Mouse (Mus musculus) limb, embryonic 15.5 days (tissue): ENCODE measurements around the gene Appl1. TPM values are rescaled to one million over a fixed set of nuclear protein-coding genes. Genes with fewer than 3 reads are reported as not detected.

Experiments
- ATAC-seq: fragments of 200-750 bp; cut with Nextera tagmentation; 2 replicates; pipeline ENCODE4 v1.8.0; 2017; ENCODE audit warnings: low read depth, moderate TSS enrichment; ENCODE audit not compliant: insufficient number of reproducible peaks, low FRiP score, low TSS enrichment
- H3K27ac ChIP-seq: fragments of 300-500 bp; sonication (generic); 2 replicates; pipeline ENCODE4 v1.5.1; 2015; ENCODE audit warnings: moderate library complexity, mild to moderate bottlenecking, inconsistent platforms
- H3K27me3 ChIP-seq: fragments of 300-500 bp; sonication (generic); 2 replicates; pipeline ENCODE4 v1.6.1; 2015; ENCODE audit warnings: inconsistent platforms
- H3K36me3 ChIP-seq: fragments of 300-500 bp; sonication (generic); 2 replicates; pipeline ENCODE4 v1.6.1; 2015; ENCODE audit warnings: inconsistent platforms
- H3K4me1 ChIP-seq: fragments of 300-500 bp; sonication (generic); 2 replicates; pipeline ENCODE4 v1.6.1; 2015; ENCODE audit warnings: inconsistent platforms
- H3K4me2 ChIP-seq: fragments of 300-500 bp; sonication (generic); 2 replicates; pipeline ENCODE4 v1.6.1; 2015; ENCODE audit warnings: mild to moderate bottlenecking, inconsistent platforms
- H3K4me3 ChIP-seq: fragments of 300-500 bp; sonication (generic); 2 replicates; pipeline ENCODE4 v1.5.1; 2015; ENCODE audit warnings: mild to moderate bottlenecking, inconsistent platforms
- H3K9ac ChIP-seq: fragments of 300-500 bp; sonication (generic); 2 replicates; pipeline ENCODE4 v1.6.1; 2015; ENCODE audit warnings: inconsistent platforms
- H3K9me3 ChIP-seq: fragments of 300-500 bp; sonication (generic); 2 replicates; pipeline ENCODE4 v1.6.1; 2016; ENCODE audit warnings: inconsistent platforms
- WGBS: fragments of 180-500 bp; shearing (Covaris S2); methylation state at CpG from one replicate; pipeline ENCODE4 v1.1.7; 2015; 5-methylcytosine and 5-hydroxymethylcytosine counted together
- polyA plus RNA-seq: library from polyadenylated mRNA; unstranded; fragments of >200 nt; fragmentation: Nextera tagmentation; extraction: Ambion mirVana; gene quantifications from 2 replicates; pipeline ENCODE4 v1.2.1, GENCODE M21; 2015

The Appl1 gene
- polyA plus RNA-seq, 1 experiment from 2014 or later = 58.6 TPM

- WGBS = 63% methylated on average over 2 of the region's 2 CpGs
Observed at GRCm38 (mm10) chr14:26899490-26899889, 71.5 kb downstream of the Appl1 start.

GRCm38 (mm10) chr14:26894392-26894791, 76.6 kb downstream of the Appl1 start, which contains the start of gene Asb14:
Gene Asb14, plus strand, starts transcription at chr14:26894557.
- no peaks in the 10 kb centered on the region for H3K36me3 ChIP-seq
- H3K9me3 ChIP-seq = no peaks in the 10 kb centered on the region
- H3K4me2 ChIP-seq = no peak within 1 kb of the TSS
- no peak for ATAC-seq
- H3K9ac ChIP-seq = no peak within 1 kb of the TSS
- WGBS = 88% methylated on average over 4 of the region's 4 CpGs
- no peaks in the 10 kb centered on the region for H3K27me3 ChIP-seq
- no peak within 1 kb of the TSS for H3K4me3 ChIP-seq
- H3K27ac ChIP-seq = no peak within 1 kb of the TSS
- H3K4me1 ChIP-seq = no peaks in the 10 kb centered on the region

More at GRCm38 (mm10) chr14:26899490-26899889, 71.5 kb downstream of the Appl1 start:
- H3K9me3 ChIP-seq = no peaks in the 10 kb centered on the region
- H3K9ac ChIP-seq = no peak overlapping the region
- H3K36me3 ChIP-seq = no peaks in the 10 kb centered on the region
- no peaks in the 10 kb centered on the region for H3K27me3 ChIP-seq
- no peaks in the 10 kb centered on the region for H3K4me1 ChIP-seq
- no peak overlapping the region for H3K4me2 ChIP-seq
- H3K4me3 ChIP-seq = no peak overlapping the region
- no peak for ATAC-seq
- no peak overlapping the region for H3K27ac ChIP-seq

GRCm38 (mm10) chr14:26890777-26891176, 80.3 kb downstream of the Appl1 start:
- H3K4me2 ChIP-seq = no peak overlapping the region
- ATAC-seq = no peak
- H3K4me3 ChIP-seq = no peak overlapping the region
- H3K9me3 ChIP-seq = no peaks in the 10 kb centered on the region
- H3K36me3 ChIP-seq = no peaks in the 10 kb centered on the region
- H3K4me1 ChIP-seq = no peaks in the 10 kb centered on the region
- H3K9ac ChIP-seq = no peak overlapping the region
- 91% methylated on average over 3 of the region's 3 CpGs for WGBS
- no peak overlapping the region for H3K27ac ChIP-seq
- H3K27me3 ChIP-seq = no peaks in the 10 kb centered on the region

DNA sequence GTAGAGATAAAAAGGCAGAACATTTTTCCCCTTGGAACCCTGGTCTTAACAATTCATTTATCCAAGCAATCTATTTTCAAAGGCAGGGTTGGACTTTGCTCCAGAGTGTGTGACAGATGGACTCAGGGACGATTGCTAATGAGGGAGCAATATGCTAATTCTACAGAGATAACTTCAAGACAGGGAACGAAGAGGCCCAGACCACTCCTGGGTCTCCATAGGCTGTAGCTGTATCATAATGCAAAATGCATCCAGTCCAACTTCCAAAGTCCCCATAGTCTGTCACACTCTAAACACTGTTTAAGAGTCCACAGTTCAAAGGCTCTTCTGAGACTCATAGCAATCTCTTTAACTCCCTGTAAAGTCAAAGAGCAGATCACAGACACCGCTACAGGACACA, 83.8 kb downstream of the Appl1 start:
- no peaks in the 10 kb centered on the region for H3K4me1 ChIP-seq
- H3K9me3 ChIP-seq = no peaks in the 10 kb centered on the region
- WGBS = 68% methylated on average over 3 of the region's 3 CpGs
- H3K36me3 ChIP-seq = no peaks in the 10 kb centered on the region
- H3K27me3 ChIP-seq = no peaks in the 10 kb centered on the region
- no peak for ATAC-seq
- H3K4me3 ChIP-seq = no peak overlapping the region
- no peak overlapping the region for H3K27ac ChIP-seq
- no peak overlapping the region for H3K9ac ChIP-seq
- H3K4me2 ChIP-seq = no peak overlapping the region

DNA sequence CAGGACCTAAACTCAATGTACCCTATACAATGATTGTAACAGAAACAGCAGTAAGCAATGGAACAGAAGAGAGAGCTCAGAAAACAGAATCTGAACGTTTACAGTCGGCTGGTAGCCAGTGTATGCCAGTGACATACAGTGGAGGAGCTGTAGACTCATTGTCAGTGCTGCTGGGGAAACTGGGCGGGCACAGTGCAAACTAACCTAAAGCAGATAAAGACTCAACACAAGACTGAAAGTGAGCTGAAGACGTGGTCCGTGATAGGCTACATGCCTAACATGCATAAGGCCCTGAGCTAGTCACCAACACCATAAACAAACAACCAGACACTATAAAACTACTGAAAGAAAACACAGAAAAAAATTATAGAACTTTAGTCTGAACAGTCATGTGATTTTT, 89.3 kb downstream of the Appl1 start:
- Histone ChIP-seq H3K4me2 (no peak overlapping the region), H3K9ac (no peak overlapping the region), H3K27ac (no peak overlapping the region), H3K9me3 (no peaks in the 10 kb centered on the region), H3K4me1 (no peaks in the 10 kb centered on the region), H3K4me3 (no peak overlapping the region), H3K36me3 (no peaks in the 10 kb centered on the region), H3K27me3 (no peaks in the 10 kb centered on the region)
- ATAC-seq = no peak
- WGBS = 75% methylated on average over 5 of the region's 5 CpGs

- no peak overlapping the region for H3K4me3 ChIP-seq
- no peaks in the 10 kb centered on the region for H3K36me3 ChIP-seq
- H3K4me2 ChIP-seq = no peak overlapping the region
- no peaks in the 10 kb centered on the region for H3K27me3 ChIP-seq
- H3K9ac ChIP-seq = no peak overlapping the region
- no peak for ATAC-seq
- no peaks in the 10 kb centered on the region for H3K4me1 ChIP-seq
- no peak overlapping the region for H3K27ac ChIP-seq
- H3K9me3 ChIP-seq = no peaks in the 10 kb centered on the region
- 76% methylated on average over 2 of the region's 2 CpGs for WGBS
Observed at GRCm38 (mm10) chr14:26879976-26880375, 91.1 kb downstream of the Appl1 start.

DNA sequence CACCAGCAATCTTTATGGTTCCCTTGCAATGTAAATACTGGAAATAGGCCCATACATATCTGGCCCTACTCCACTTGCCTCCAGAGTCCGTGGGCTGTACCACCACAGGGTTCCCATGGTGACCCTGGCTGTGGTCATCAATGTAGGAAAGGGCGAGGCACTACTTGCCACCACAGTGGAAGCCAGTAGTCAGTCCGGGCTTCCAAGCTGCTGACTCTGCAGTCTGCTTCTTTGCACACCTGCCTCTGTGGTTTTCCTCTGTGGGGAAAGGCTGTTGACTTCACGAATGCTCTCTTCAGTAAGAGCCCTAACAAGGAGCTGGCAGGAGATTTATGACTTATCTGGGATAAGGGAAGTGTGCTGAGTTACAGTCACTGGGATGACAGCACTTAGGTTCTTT, 92.3 kb downstream of the Appl1 start:
- Histone ChIP-seq H3K4me3 (no peak overlapping the region), H3K27me3 (no peaks in the 10 kb centered on the region), H3K9ac (no peak overlapping the region), H3K36me3 (no peaks in the 10 kb centered on the region), H3K27ac (no peak overlapping the region), H3K9me3 (no peaks in the 10 kb centered on the region), H3K4me1 (no peaks in the 10 kb centered on the region), H3K4me2 (no peak overlapping the region)
- ATAC-seq = no peak
- 48% methylated on average over 4 of the region's 4 CpGs for WGBS

Other genes starting within 250 kb of the Appl1 start
- 0.19 and 0.43 TPM in 2 replicates for gene Asb14, start 76.7 kb downstream of the Appl1 start, polyA plus RNA-seq
- 0.24 TPM in 1 of 2 replicates, not detected in the other for gene Hesx1, start 23.2 kb upstream of the Appl1 start, polyA plus RNA-seq
- gene Il17rd, start 67.7 kb upstream of the Appl1 start, polyA plus RNA-seq = 4.7 and 5.7 TPM in 2 replicates
- gene Arhgef3, start 143.7 kb upstream of the Appl1 start, polyA plus RNA-seq = 19.7 and 19.9 TPM in 2 replicates